Mouse (Mus musculus) hindbrain, embryonic 12.5 days (tissue): ENCODE measurements at regions not wholly inside any gene's neighbourhood (a gene's known extent, or its start where the extent isn't known, plus 50 kb on each side); places are given as distances from the start of the nearest gene placed in this dataset.

Source experiments
- ATAC-seq: fragments of 200-750 bp; cut with Nextera tagmentation; 2 replicates; pipeline ENCODE4 v1.8.0; 2017; ENCODE audit warnings: moderate TSS enrichment; ENCODE audit not compliant: low FRiP score
- H3K27ac ChIP-seq: fragments of 300-500 bp; sonication (generic); 2 replicates; pipeline ENCODE4 v1.5.1; 2016; ENCODE audit warnings: mild to moderate bottlenecking
- H3K27me3 ChIP-seq: fragments of 300-500 bp; sonication (generic); 2 replicates; pipeline ENCODE4 v1.6.1; 2016; ENCODE audit warnings: mild to moderate bottlenecking
- H3K36me3 ChIP-seq: fragments of 300-500 bp; sonication (generic); 2 replicates; pipeline ENCODE4 v1.6.1; 2016; ENCODE audit warnings: mild to moderate bottlenecking
- H3K4me1 ChIP-seq: fragments of 300-500 bp; sonication (generic); 2 replicates; pipeline ENCODE4 v1.6.1; 2016
- H3K4me2 ChIP-seq: fragments of 300-500 bp; sonication (generic); replicated peaks from 2 replicates; pipeline ENCODE4 v1.6.1; 2016; ENCODE audit warnings: mild to moderate bottlenecking
- H3K4me3 ChIP-seq: fragments of 300-500 bp; sonication (generic); 2 replicates; pipeline ENCODE4 v1.5.1; 2016; ENCODE audit warnings: mild to moderate bottlenecking
- H3K9ac ChIP-seq: fragments of 300-500 bp; sonication (generic); 2 replicates; pipeline ENCODE4 v1.6.1; 2016; ENCODE audit warnings: mild to moderate bottlenecking, moderate library complexity
- H3K9me3 ChIP-seq: fragments of 300-500 bp; sonication (generic); replicated peaks from 2 replicates; pipeline ENCODE4 v1.6.1; 2016; ENCODE audit warnings: mild to moderate bottlenecking
- WGBS: fragments of 180-500 bp; shearing (Covaris S2); methylation state at CpG from one replicate; pipeline ENCODE4 v1.1.7; 2016; 5-methylcytosine and 5-hydroxymethylcytosine counted together

DNA sequence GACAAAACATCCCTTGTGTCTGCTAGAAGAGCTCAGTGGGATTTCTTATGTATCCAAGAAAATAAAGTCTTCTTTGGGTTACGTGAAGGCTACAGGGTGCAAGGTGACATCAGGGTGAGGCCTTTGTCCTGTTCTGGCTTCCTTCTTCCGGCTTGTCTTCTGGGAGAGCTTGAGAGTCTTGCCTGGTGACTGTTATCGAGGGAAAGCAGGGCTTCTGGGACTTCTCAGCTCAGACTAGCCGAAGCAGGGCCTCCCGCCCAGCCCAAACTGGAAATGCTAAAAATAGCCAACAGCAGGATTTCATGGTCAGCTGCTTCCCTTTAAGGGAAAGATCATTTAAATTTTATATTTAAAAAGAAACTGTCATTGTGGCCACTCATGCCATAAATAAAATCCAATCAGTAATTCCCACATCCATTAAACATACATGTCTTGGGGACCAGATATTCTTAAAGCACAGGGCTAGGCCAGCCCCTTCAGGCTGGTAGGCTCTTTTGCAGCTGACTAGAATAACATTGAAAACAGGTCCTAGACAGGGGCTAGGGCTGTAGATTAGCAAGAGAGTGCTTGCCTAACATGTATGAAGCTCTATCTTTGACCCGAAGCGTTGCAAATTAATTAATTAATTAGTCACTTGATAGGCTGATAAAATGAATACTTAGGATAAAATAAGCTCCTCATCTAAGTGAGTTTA lies 351.2 kb upstream of the Rora start:
- Histone ChIP-seq H3K9ac (no peak overlapping the region), H3K4me3 (no peak overlapping the region), H3K27ac (no peak overlapping the region), H3K9me3 (no peaks in the 10 kb centered on the region), H3K4me1 (no peaks in the 10 kb centered on the region), H3K27me3 (no peaks in the 10 kb centered on the region), H3K36me3 (no peaks in the 10 kb centered on the region), H3K4me2 (no peak overlapping the region)
- no peak for ATAC-seq
- 69% methylated on average over 7 of the region's 7 CpGs for WGBS

DNA sequence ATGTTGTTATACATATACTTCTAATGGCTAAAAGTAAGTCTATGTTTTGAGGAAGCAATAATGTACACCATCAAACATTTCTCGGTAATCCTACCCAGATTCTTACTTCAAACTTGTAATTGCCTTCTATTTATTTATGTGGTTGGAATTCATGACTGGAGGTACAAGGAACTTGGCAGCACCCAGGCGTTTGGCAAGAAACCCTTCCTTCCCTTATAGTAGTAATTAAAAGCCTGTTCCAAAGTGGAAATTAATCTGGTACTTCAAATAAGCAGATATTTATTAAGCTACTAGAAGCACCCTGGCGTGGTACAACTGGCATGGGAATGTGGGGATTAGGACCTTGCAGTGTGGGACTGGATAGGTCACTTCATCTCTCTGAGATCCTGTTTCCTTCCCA lies 322.9 kb upstream of the Rora start:
- ATAC-seq: no peak
- Histone ChIP-seq H3K27ac (no peak overlapping the region), H3K9ac (no peak overlapping the region), H3K36me3 (no peaks in the 10 kb centered on the region), H3K27me3 (no peaks in the 10 kb centered on the region), H3K4me1 (no peaks in the 10 kb centered on the region), H3K4me2 (no peak overlapping the region), H3K4me3 (no peak overlapping the region), H3K9me3 (no peaks in the 10 kb centered on the region)
- WGBS: 87% methylated on average over 3 of the region's 3 CpGs

DNA sequence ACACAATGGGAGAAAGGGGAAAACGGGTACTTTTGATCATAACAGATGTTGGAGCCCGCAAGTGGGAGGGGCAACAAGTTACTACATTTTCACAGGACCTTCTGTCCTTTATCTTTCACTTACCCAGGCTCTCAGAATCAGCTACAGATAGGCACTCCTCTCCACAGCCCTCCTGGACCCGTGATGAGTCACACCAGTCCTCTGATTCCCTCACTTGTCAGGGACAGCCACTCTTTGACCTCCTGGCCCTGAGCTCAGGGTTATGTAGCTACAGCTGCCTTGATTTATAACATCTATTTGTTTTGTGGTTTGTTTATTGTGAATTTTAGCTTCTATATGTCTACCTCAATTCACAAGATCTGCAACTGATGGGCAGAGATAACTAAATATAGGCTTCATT lies 312.7 kb upstream of the Rora start:
- no peaks in the 10 kb centered on the region for H3K27me3 ChIP-seq
- no peaks in the 10 kb centered on the region for H3K4me1 ChIP-seq
- H3K9me3 ChIP-seq: no peaks in the 10 kb centered on the region
- 53% methylated on average over 3 of the region's 3 CpGs for WGBS
- H3K36me3 ChIP-seq: no peaks in the 10 kb centered on the region
- no peak for ATAC-seq
- no peak overlapping the region for H3K4me3 ChIP-seq
- H3K4me2 ChIP-seq: no peak overlapping the region
- H3K27ac ChIP-seq: no peak overlapping the region
- H3K9ac ChIP-seq: no peak overlapping the region

DNA sequence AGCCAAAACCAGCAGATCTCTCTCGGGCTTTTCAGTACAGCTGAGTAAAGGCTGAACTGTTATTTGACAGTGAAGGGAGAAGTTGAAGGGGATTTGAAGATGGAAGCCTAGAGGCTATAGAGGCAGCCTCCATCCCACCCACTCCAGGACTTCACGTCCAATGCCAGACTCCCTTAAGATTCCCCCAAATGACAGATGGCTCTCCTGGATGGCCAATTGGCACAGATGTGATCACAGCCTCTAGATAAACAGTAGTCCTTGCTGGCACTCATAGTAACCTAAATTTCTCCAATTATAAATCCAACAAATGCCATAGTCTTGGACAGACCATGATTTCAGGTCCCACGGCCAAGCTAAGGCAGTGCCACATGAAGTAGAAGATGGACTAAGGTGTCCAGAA lies 312.1 kb upstream of the Rora start:
- Histone ChIP-seq H3K4me2 (no peak overlapping the region), H3K27ac (no peak overlapping the region), H3K36me3 (no peaks in the 10 kb centered on the region), H3K9me3 (no peaks in the 10 kb centered on the region), H3K4me1 (no peaks in the 10 kb centered on the region), H3K27me3 (no peaks in the 10 kb centered on the region), H3K9ac (no peak overlapping the region), H3K4me3 (no peak overlapping the region)
- no peak for ATAC-seq
- WGBS: 91% methylated on average over 3 of the region's 3 CpGs

DNA sequence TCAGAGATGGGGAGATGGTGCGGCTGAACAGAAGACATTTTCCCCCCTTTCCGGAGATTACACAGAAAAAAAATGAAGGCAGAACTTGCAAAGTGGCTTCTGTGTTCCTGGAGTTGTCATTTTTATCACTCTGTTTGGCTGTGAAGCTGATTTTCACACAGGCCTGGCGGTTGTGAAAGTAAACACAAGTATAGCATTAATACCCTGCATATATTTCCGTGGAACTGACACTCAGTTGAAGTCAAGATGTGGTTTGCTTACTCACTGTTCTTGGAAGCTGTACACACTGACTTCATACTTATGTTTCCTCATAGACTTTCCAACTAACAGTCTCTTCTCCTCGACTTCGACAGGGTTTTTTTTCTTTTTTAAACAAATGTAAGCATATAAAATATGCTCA lies 306.2 kb upstream of the Rora start:
- ATAC-seq: no peak
- 89% methylated on average over 6 of the region's 6 CpGs for WGBS
- H3K4me2 ChIP-seq: no peak overlapping the region

DNA sequence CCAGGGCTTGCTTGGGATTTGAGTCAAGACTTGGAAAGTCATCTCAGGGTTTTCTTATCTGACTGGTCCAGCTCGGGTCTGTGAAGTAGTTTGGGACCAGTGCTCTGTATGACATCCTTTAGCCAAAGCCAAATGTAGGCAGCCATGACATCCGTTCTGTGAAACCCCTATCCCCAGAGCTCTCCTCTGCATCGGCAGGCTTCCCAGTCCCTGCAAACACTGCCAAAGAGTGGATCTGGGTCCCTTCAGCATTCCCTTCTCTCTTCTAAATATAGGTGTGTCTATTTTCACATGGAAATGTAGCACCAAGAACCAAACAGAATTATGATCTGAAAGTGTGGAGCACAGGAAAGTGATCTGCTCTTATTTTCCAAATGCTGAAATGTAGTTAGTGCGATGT lies 302.1 kb upstream of the Rora start:
- H3K27me3 ChIP-seq: no peaks in the 10 kb centered on the region
- H3K36me3 ChIP-seq: no peaks in the 10 kb centered on the region
- no peak overlapping the region for H3K4me2 ChIP-seq
- no peak overlapping the region for H3K4me3 ChIP-seq
- H3K4me1 ChIP-seq: no peaks in the 10 kb centered on the region
- 92% methylated on average over 4 of the region's 4 CpGs for WGBS
- H3K9me3 ChIP-seq: no peaks in the 10 kb centered on the region
- no peak overlapping the region for H3K27ac ChIP-seq
- no peak overlapping the region for H3K9ac ChIP-seq
- ATAC-seq: no peak

More for the DNA sequence above, 306.2 kb upstream of the Rora start:
- Histone ChIP-seq H3K27me3 (no peaks in the 10 kb centered on the region), H3K9me3 (no peaks in the 10 kb centered on the region), H3K27ac (no peak overlapping the region), H3K9ac (no peak overlapping the region), H3K36me3 (no peaks in the 10 kb centered on the region), H3K4me3 (no peak overlapping the region), H3K4me1 (no peaks in the 10 kb centered on the region)

DNA sequence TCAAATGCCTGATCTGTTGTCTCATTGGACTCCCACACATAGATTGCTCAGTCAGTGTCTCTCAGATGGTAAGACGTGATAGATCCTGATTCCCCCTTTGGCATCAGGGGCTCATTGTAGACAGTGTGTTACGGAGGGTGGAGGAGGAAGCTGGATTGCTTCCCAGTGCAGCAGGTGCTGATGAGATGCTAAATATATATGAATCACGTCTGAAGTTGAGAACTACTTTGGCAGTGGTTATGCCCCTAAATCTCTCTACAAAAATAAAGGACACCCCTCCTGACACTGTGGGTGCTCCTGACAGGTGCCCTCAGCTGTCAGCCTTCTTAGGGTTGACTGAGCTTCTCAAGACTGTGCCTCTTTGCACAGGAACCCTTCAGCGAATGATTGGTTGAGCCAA lies 299.1 kb upstream of the Rora start:
- WGBS: 83% methylated on average over 4 of the region's 4 CpGs
- no peak for ATAC-seq
- no peak overlapping the region for H3K27ac ChIP-seq
- no peak overlapping the region for H3K4me2 ChIP-seq
- no peaks in the 10 kb centered on the region for H3K27me3 ChIP-seq
- no peaks in the 10 kb centered on the region for H3K36me3 ChIP-seq
- no peaks in the 10 kb centered on the region for H3K4me1 ChIP-seq
- H3K9ac ChIP-seq: no peak overlapping the region
- H3K9me3 ChIP-seq: no peaks in the 10 kb centered on the region
- H3K4me3 ChIP-seq: no peak overlapping the region

DNA sequence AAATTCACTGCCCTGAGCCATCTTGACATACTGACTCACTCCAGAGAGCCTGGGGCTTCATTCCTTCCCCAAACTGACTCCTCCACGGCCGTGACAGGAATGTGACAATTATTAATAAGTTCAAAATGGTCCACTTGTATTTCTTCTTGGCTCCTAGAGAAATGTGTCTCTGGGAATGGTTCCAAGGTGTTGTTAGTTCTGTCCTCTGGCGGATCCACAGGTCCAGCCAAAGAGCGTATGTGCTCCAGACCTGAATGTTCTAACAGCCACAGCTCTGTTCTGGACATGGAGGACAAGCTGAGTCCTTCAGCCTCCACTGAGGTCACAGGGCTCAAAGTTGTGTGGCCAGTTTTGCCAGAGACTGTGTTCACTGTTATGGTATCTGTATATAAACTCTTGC lies 297.5 kb upstream of the Rora start:
- Histone ChIP-seq H3K36me3 (no peaks in the 10 kb centered on the region), H3K4me3 (no peak overlapping the region), H3K27me3 (no peaks in the 10 kb centered on the region), H3K9me3 (no peaks in the 10 kb centered on the region), H3K9ac (no peak overlapping the region), H3K4me1 (no peaks in the 10 kb centered on the region), H3K27ac (no peak overlapping the region), H3K4me2 (no peak overlapping the region)
- WGBS: 89% methylated on average over 4 of the region's 4 CpGs
- no peak for ATAC-seq

DNA sequence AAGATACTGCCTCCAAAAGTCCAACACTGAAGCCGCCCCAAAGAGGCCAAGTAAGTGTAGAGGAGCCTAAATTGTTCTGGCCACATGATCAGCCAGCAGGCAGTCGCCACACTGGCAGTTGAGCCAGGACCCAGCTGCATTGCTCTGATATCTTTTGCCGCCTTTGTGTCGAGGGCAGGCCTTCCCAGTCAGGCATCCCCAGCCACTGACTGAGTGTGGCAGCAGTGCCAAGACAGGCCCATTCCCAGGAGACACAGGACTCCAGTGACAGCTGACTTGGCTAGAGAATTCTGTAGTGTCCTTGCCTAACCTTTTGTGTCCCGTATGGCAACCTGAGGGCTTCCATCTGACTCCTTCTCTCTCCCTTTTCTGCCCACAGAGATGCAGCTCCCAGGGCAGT lies 296.4 kb upstream of the Rora start:
- no peaks in the 10 kb centered on the region for H3K4me1 ChIP-seq
- no peak overlapping the region for H3K4me3 ChIP-seq
- no peaks in the 10 kb centered on the region for H3K9me3 ChIP-seq
- ATAC-seq: no peak
- no peak overlapping the region for H3K9ac ChIP-seq
- 69% methylated on average over 5 of the region's 5 CpGs for WGBS
- no peak overlapping the region for H3K4me2 ChIP-seq
- H3K36me3 ChIP-seq: no peaks in the 10 kb centered on the region
- no peak overlapping the region for H3K27ac ChIP-seq
- H3K27me3 ChIP-seq: no peaks in the 10 kb centered on the region

DNA sequence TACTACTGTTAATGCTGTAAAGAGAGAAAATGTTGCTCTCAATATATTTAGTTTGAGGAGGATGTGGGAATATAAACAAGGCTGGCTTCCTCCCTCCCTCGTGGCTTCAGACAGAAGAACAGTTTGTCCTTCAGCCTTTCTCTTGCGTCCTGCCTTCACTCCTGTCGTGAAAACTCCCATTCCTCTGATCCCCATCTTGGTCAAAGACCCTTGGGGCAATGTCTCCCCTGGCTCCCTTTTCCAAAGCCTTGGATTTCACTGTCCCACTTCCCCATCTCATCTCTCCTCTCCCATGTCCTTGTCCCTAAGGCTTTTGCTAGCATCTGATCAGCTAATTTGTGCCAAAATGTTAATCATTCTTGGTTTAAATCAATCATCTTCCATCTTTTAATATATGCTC lies 286.6 kb upstream of the Rora start:
- whole genome bisulfite sequencing: 61% methylated on average over 3 of the region's 3 CpGs
- Histone ChIP-seq H3K4me2 (no peak overlapping the region), H3K4me1 (no peaks in the 10 kb centered on the region), H3K4me3 (no peak overlapping the region), H3K27ac (no peak overlapping the region), H3K9ac (no peak overlapping the region), H3K9me3 (no peaks in the 10 kb centered on the region), H3K36me3 (no peaks in the 10 kb centered on the region), H3K27me3 (no peaks in the 10 kb centered on the region)
- no peak for ATAC-seq

DNA sequence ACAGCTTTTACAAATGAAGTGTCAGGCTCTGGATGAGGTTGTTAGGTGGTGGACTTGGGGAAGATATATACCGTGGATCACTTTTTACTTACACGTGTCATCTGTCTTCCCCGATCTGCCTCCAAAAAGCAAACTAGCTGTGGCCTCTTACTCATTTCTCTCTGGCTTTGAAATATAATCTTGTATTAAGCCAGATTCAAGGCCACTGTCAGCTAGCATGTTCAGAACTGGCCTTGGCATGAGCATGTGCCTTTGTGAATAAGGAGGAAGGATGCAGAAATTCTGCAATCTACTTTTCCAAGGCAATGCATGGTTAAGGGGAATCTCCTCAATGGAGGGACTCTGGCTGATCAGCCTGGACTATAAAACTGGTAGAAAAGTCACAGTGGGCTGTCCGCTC lies 286.0 kb upstream of the Rora start:
- ATAC-seq: no peak
- Histone ChIP-seq H3K9ac (no peak overlapping the region), H3K27ac (no peak overlapping the region), H3K9me3 (no peaks in the 10 kb centered on the region), H3K27me3 (no peaks in the 10 kb centered on the region), H3K36me3 (no peaks in the 10 kb centered on the region), H3K4me1 (no peaks in the 10 kb centered on the region), H3K4me3 (no peak overlapping the region), H3K4me2 (no peak overlapping the region)
- WGBS: 92% methylated on average over 4 of the region's 4 CpGs

DNA sequence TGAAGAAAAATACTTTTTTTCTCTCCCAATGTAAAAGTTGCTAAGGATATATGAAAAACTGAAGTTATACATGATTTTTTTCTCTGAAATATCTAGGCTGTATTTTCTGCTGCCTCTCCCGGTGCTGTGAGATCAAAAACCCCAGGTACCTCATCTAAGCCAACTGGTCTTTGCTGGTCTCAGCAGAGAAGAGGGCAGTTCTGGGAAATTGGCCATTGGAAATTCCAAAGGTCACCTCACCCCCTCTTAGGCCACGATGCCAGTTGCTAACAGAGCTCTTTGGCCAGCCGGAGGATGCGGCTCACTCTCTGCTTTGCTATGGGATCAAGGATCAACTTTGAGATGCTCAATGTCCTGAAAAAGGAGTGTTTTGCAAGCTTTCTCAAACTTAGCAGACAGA lies 280.9 kb upstream of the Rora start:
- H3K4me2 ChIP-seq: no peak overlapping the region
- no peak overlapping the region for H3K4me3 ChIP-seq
- no peaks in the 10 kb centered on the region for H3K27me3 ChIP-seq
- no peaks in the 10 kb centered on the region for H3K9me3 ChIP-seq
- no peaks in the 10 kb centered on the region for H3K4me1 ChIP-seq
- ATAC-seq: no peak
- H3K27ac ChIP-seq: no peak overlapping the region
- H3K9ac ChIP-seq: no peak overlapping the region
- H3K36me3 ChIP-seq: no peaks in the 10 kb centered on the region
- WGBS: 84% methylated on average over 4 of the region's 4 CpGs

DNA sequence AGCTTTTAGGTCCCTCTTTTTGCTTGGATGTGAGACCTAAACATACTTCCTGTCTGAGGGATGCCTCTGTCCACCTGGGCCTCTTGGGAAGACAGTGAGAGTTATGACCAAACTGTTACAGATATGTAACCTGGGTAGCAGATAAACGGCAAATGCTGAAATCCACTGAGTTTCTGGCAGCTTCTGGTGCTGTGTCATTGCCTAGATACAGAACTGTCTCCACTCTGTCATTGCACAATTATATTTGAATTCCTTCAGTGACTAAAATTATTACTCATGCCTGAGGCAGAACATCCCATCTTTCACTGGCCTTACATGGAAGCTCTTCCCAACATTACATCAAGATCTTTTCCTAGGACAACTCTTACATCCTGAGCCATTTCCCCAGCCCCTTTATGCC lies 277.4 kb upstream of the Rora start:
- WGBS: 94% methylated on average over 1 of the region's 1 CpGs
- H3K4me2 ChIP-seq: no peak overlapping the region
- no peaks in the 10 kb centered on the region for H3K9me3 ChIP-seq

More for the DNA sequence above, 277.4 kb upstream of the Rora start:
- no peaks in the 10 kb centered on the region for H3K4me1 ChIP-seq
- H3K36me3 ChIP-seq: no peaks in the 10 kb centered on the region
- H3K27ac ChIP-seq: no peak overlapping the region
- no peaks in the 10 kb centered on the region for H3K27me3 ChIP-seq
- no peak for ATAC-seq
- no peak overlapping the region for H3K4me3 ChIP-seq
- no peak overlapping the region for H3K9ac ChIP-seq
